Mouse (Mus musculus) heart, adult 18-20 months (tissue): ENCODE measurements around the gene Snx10. TPM values are rescaled to one million over a fixed set of nuclear protein-coding genes. Genes with fewer than 3 reads are reported as not detected.
"Not testable (repeated sequence)": the region's sequence is repeated elsewhere in the genome, so short reads cannot be mapped to it uniquely, and the experiment has no call there.

Source experiments
- DNase-seq, 2 experiments: peaks; one replicate each; pipeline ENCODE4 v3.0.0; 2021 to 2022; ENCODE audit warnings: mixed read lengths in 1 of 2
- long read RNA-seq, 2 experiments: library from polyadenylated mRNA; stranded (forward); transcript quantifications; one replicate each; pipeline ENCODE4 v2.0.0; 2021
- total RNA-seq, 2 experiments: library from RNA; stranded (reverse); gene quantifications; 2 replicates each; pipeline ENCODE4 v1.2.3; 2021

The Snx10 gene
- 10 to 100 TPM; 13.9 to 15.9 TPM for total RNA-seq
- long read RNA-seq, experiment 1, transcript Snx10-201 (7 exons, 2,480 nt), result major isoform, 24 of 30 reads
- long read RNA-seq, experiment 1, partial matches to known transcripts, result 0 of 30 reads
- long read RNA-seq, experiment 1, other reads (novel, unspliced or antisense), result 4 of 30 reads
- long read RNA-seq, experiment 2, transcript Snx10-201 (7 exons, 2,480 nt), result major isoform, 7 of 9 reads
- long read RNA-seq, experiment 2, partial matches to known transcripts, result 0 of 9 reads
- long read RNA-seq, experiment 2, other reads (novel, unspliced or antisense), result 1 of 9 reads

- peak; percentile 62 to 66 for DNase-seq
These were observed at the start of gene Snx10 for GRCm38 (mm10) chr6:51523807-51524320. Snx10 (plus strand) TSS chr6:51523901.

- no peak for DNase-seq
These were observed 44.5 kb upstream of the Snx10 start for GRCm38 (mm10) chr6:51479136-51479731.

- DNase-seq, result no peak
These were observed 42.2 kb upstream of the Snx10 start for GRCm38 (mm10) chr6:51481548-51481947.

- DNase-seq, result no peak
These were observed 39.8 kb upstream of the Snx10 start for GRCm38 (mm10) chr6:51483861-51484260.

GRCm38 (mm10) chr6:51484556-51484955 is 39.1 kb upstream of the Snx10 start:
- DNase-seq, result not testable (repeated sequence)

GRCm38 (mm10) chr6:51485646-51486045 is 38.1 kb upstream of the Snx10 start:
- no peak for DNase-seq

- DNase-seq, result no peak
These were observed 37.5 kb upstream of the Snx10 start for GRCm38 (mm10) chr6:51486076-51486710.

- DNase-seq, result no peak
These were observed 37.0 kb upstream of the Snx10 start for GRCm38 (mm10) chr6:51486731-51487130.

- DNase-seq, result peak; percentile 54 to 83
These were observed 33.9 kb upstream of the Snx10 start for GRCm38 (mm10) chr6:51489787-51490186.

- no peak for DNase-seq
These were observed 26.2 kb upstream of the Snx10 start for GRCm38 (mm10) chr6:51497321-51498111.

GRCm38 (mm10) chr6:51505671-51506070 is 18.0 kb upstream of the Snx10 start:
- DNase-seq, result no peak

- DNase-seq, result no peak
These were observed 16.1 kb upstream of the Snx10 start for GRCm38 (mm10) chr6:51507556-51507955.

GRCm38 (mm10) chr6:51508750-51509648 is 14.7 kb upstream of the Snx10 start:
- peak; percentile 80 to 82 for DNase-seq

- DNase-seq, result peak; percentile 72 to 83
These were observed 13.6 kb upstream of the Snx10 start for GRCm38 (mm10) chr6:51510094-51510493.

GRCm38 (mm10) chr6:51510946-51511345 is 12.8 kb upstream of the Snx10 start:
- DNase-seq, result peak in 1 of 2 experiments; percentile 31

GRCm38 (mm10) chr6:51513745-51514144 is 10.0 kb upstream of the Snx10 start:
- no peak for DNase-seq

- DNase-seq, result no peak
These were observed 8.8 kb upstream of the Snx10 start for GRCm38 (mm10) chr6:51514860-51515259.

GRCm38 (mm10) chr6:51523310-51523709 is 391 bp upstream of the Snx10 start:
- no peak for DNase-seq

- peak; percentile 47 to 62 for DNase-seq
These were observed 725 bp downstream of the Snx10 start for GRCm38 (mm10) chr6:51524321-51524931.

- DNase-seq, result no peak
These were observed 1.3 kb downstream of the Snx10 start for GRCm38 (mm10) chr6:51525001-51525400.

- DNase-seq, result no peak
These were observed 5.8 kb downstream of the Snx10 start for GRCm38 (mm10) chr6:51529457-51529856.
